Mouse (Mus musculus): Measurements from ENCODE around the gene Map2k5. TPM values are rescaled to one million over a fixed set of nuclear protein-coding genes. Genes with fewer than 3 reads are reported as not detected.

The Map2k5 gene
- total RNA-seq, 2 experiments from 2014 or later: 33.7 to 37.4 TPM

DNA sequence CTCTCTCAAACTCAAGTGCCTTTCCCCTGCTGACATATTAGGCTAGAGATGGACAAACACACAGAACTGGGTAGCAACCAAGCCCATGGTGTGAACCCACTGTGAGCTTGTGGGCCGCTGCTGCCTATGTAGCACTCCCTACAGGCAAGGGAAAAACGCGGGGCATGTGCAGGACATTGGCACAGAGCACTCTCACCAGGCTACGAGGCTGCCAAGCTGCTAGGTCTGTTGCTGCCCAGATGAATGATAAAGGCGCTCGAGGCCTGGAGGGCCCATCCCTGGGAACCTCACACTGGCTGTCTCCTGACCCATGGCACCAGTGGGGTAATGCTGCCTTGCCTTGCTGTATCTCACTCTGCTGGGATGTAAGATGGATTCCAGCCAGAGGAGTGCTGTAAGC lies 31.7 kb downstream of the Map2k5 start:
- DNase-seq (ENCODE audit: extremely low spot score in 1 of 2, low spot score in 1 of 2): no peak

DNA sequence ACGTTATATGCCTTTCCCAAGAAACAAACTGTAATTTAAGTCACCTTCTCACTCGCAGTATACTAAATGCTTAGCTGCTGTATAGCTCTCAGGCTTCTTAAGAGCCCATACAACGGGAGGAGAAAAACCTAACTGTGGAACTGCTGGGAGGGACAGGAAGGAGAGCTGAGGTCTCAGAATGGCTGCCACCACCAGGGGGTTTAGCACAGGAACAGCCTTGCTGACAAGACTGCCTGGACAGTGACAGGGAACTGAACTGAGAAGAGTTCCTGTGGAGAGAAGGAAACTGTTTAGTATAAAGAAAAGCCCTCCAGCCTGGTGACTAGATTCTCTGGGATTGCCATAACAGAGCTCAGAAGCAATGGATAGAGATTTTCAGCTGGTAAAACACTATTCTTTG lies 35.9 kb downstream of the Map2k5 start:
- DNase-seq (ENCODE audit: extremely low spot score in 1 of 2, low spot score in 1 of 2): no peak

DNA sequence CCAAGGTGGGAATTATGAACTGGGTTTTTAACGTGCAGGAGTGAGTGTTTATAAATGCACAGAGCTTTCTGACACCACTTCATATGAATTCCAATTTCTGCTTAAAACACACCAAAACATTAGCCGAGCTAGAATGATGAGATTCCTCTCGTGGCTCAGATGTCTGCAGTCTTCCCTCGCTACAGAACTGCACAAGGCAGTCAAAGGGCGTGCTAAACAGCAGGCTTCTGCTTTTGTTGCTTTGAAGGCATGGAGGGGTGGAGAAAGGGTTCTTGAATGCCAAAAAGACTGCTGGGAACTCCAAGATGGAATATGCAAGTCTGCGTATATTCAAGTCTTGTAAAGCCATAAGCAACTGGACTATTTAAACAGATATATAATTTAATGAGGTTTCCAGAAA lies 38.4 kb downstream of the Map2k5 start:
- DNase-seq (ENCODE audit: extremely low spot score in 1 of 2, low spot score in 1 of 2): no peak

DNA sequence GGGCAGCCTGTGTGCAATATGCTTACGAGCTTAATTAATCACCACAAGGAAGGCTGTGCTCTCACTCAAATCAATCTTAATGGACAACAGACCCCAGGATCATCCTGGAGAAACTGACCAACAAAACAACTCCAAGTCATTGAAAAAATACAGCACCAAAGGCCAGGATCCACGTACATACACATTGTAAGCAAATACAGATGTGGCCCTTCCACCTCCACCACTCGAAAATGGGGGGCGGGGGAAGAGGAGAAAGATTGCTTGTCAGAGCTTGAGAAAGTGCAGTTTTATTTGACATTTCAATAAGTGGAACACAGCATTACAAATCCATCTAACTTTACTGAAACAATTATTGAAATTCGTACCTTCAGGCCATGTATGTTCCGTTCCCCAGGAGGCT lies 39.0 kb downstream of the Map2k5 start:
- no peak for DNase-seq (ENCODE audit: extremely low spot score in 1 of 2, low spot score in 1 of 2)

DNA sequence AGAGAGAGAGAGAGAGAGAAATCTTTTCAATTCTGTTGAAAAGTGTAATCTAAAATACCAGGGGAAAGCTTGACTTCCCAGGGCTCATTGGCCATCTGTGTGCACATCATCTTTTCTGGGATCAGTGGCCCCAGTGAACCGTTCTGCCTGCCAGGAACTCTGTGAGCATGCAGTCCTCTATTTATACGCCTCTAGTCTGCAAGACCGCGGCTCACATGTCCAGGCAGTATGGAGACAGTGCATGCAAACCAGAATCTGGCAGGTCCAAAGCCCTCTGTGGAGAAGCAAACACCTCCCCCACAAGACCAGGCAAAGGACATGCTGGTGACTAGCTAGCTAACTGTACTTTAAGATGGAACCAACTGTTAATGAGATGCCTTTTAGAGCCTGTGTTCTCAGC lies 41.9 kb downstream of the Map2k5 start:
- DNase-seq (ENCODE audit: extremely low spot score in 1 of 2, low spot score in 1 of 2): no peak

DNA sequence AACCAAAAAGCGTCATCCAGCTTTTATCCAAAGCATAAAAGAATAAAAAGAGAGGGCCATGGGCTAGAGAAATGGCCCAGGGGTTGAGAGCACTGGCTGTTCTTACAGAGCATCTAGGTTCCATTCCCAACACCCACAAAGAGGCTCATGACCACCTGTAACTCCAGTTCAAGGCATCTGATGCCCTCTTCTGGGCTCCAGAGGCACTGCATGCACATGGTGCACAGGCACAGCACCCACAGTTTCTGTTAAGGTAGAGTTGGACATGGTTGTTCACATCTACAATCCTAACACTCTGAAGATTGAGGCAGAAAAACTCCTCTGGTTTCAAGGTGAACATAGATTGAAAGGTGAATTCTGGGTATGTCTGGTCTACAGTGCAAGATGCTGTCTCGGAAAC lies 44.6 kb downstream of the Map2k5 start:
- no peak for DNase-seq (ENCODE audit: extremely low spot score in 1 of 2, low spot score in 1 of 2)

DNA sequence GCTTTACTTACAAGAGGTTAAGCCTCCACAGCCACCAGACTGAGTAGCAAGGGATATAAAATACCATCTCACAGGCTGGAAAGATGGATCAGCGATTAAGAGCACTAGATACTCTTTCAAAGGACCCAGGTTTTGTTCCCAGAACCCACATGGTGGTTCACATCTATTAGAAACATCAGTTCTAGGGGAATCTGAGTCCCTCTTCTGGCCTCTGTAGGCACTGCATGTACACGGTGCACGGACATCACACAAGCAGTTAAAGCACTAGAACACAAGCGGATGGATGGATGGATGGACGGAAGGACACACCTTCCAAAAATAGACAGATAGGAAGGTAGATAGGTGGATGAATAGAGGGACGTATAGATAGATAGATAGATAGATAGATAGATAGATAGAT lies 46.5 kb downstream of the Map2k5 start:
- DNase-seq (ENCODE audit: extremely low spot score in 1 of 2, low spot score in 1 of 2): no peak

DNA sequence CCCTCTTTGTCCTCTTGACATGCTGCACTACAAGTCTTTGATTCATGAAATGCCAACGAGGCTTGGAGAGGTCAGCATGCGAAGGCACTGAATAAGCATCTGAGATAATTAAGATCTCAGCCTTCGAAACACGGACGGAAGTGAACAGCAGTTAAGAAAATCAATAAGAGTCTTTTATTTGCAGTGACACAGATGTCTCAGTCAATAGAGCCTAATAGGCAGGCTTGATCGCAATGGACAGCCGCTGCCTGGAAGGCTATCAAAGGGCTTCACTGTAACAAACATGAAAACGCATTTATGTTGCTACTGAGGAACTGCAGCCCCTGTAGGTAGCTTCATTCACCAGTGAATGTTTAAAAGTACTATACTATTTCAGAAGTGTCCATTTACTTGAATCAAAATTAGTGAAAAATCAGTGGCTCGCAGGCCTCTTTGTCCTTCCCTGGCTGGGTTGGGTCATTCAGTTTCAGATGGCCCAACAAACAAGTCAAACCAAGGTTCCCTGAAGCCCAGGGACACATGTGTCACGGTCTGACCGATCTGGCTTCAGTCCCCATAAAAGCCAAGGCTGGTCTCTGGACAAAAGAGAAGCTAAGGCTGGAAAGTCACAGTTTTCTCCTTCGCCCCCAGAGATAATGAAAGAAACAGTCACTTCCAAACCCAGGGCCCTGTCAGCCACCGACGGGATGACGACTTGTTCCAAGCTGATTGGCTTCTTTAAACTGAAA lies 48.6 kb downstream of the Map2k5 start:
- DNase-seq (ENCODE audit: extremely low spot score in 1 of 2, low spot score in 1 of 2): no peak

DNA sequence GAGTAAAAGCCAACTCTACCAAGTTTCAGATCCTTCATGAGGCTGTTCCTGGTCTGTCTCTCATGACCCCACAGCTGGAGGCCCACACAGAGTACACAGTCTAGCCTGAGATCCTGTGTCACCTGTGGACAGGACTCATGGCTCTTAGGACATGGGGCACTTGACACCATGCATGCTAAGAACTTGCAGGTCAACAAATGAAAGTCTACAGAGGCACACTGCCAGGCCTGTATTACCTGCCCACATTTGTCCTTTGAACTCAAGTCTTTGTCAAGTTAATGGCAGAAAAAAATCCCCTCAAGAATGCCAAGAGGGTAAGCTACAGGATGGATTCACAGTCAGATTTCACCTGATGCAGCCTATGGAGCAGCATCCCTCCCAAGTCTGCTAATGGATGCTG lies 62.5 kb downstream of the Map2k5 start:
- no peak for DNase-seq (ENCODE audit: extremely low spot score in 1 of 2, low spot score in 1 of 2)

DNA sequence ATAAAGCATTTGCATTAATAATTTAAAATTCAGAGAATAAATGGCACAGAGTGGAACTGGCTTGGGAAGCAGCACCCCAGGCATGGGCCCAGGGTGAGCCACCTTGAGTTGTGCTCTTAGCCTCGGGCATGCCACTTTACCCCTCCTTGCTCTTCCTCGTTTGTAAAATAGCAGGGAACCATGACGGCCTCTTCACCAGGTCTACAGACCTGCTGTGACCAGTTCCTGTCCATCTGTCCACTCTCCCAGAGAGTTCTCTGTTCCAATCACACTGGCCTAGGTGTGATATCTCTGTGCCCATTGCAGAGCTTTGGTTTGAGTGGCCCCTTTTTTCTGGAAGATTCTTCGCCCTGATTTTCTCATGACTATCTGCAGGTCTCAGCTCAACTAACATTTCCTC lies 63.6 kb downstream of the Map2k5 start:
- no peak for DNase-seq (ENCODE audit: extremely low spot score in 1 of 2, low spot score in 1 of 2)

DNA sequence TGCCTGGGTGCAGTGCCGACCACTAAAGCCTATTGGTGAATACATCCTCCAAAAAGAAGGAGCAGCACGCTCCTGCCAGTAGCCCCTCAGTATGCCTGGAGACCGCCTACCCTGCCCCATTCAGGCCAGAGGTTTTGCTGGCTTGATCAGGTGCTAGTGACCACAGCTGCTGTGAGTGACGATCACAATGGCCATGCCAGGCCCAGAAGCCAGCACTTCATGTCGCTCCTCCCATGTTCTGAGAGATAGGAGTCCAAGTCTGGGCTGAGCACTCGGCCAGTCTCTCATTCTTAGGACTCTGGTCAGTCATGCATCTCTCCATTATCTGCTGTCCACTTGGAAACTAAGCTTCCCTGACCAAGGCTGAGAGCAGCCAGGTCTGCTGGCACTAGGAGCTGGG lies 67.7 kb downstream of the Map2k5 start:
- DNase-seq (ENCODE audit: extremely low spot score in 1 of 2, low spot score in 1 of 2): no peak

DNA sequence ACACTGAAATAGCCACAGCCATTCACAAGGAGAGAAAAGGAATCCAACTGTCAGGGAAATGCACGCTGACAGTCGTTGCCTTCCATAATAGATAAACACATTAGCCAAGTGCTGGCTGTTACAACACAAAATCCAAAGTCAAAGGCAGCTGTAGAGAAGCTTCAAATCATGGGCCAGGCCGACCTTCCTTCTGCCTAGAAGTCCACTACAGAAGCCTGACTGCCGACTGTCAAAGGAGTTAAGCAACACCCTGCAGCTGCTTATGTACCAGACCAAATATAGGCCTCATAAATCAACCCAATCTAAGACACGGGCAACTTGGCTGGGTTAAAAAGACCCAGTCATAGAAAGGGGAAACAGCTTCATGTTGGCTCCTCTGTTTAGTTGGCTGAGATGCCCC lies 68.7 kb downstream of the Map2k5 start:
- DNase-seq (ENCODE audit: extremely low spot score in 1 of 2, low spot score in 1 of 2): no peak

DNA sequence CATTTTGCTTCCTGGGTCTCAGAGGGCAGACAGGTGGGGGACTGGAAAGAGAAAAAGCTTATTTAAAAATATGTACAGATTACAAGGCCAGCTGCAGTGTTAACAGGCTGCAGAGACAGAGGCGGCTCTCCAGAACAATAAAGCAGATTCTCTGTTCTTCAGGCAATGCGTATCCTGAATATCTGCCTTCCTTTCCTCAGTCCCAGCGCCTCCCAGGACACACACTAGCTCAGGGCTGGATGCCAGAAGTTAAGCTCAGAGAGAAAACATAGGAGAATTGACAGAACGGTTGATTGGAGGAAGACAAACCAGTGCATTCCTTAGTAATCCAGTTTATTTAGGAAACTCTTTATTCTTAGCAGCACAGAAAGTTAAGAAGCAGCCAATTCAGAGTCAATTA lies 69.3 kb downstream of the Map2k5 start:
- no peak for DNase-seq (ENCODE audit: extremely low spot score in 1 of 2, low spot score in 1 of 2)

DNA sequence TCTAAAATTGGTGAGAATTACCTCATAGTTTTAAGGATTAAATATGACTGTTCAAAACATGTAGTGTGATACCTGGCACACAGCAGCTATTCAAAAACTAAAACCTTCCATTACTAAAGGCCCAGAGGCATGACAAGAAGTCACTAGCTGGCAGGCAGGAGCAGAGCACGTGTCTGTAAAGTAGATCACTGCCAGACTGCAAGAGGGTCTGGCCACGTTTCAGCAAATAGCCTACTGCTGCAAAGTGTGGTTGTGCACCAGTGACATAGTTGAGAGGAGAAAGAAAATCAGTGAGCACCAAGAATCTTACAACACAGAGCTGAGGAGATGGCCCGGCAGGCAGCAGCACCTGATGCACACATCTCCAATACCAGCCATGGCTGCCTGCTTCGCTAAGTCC lies 75.2 kb downstream of the Map2k5 start:
- no peak for DNase-seq (ENCODE audit: extremely low spot score in 1 of 2, low spot score in 1 of 2)

DNA sequence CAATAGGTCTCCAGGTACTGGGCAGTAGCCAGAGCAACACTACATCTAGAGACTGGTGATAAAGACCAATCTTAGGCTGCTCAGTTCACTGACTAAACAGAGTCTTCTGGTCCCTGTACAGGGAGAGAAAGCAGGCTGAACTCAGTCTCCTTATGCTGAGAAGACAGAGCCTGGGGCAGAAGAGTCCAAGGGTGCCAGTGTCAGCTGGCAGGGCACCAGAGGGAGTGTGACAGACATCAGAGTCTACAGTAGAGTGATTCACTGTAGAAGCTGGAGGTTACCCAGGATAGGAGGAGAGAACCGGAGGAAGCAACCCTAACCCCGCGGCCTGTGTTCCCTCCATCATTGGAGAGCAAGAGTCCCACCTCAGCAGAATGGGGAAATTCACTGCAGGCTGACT lies 79.0 kb downstream of the Map2k5 start:
- no peak for DNase-seq (ENCODE audit: extremely low spot score in 1 of 2, low spot score in 1 of 2)

DNA sequence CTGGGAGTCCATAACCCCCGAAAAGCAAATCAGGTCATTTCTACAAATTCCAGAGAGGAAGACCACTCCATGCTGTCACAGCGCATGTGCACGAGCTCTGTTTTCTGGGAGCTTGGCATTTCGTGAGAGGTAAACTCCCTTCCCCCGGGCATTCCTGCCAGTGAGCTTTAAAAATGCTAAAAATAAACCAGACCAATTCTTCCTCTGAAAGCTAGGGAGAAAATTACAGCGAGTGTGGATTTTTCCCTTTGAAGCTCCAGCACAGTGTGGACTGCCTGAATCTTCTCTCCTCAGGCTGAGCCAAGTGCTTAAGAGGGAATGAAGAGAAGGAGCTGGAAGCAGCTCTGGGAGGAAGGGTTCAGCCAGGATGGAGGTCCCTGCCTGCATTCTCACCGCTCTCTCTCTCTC lies 82.1 kb downstream of the Map2k5 start:
- peak; percentile 14 to 15 for DNase-seq (ENCODE audit: extremely low spot score in 1 of 2, low spot score in 1 of 2)

DNA sequence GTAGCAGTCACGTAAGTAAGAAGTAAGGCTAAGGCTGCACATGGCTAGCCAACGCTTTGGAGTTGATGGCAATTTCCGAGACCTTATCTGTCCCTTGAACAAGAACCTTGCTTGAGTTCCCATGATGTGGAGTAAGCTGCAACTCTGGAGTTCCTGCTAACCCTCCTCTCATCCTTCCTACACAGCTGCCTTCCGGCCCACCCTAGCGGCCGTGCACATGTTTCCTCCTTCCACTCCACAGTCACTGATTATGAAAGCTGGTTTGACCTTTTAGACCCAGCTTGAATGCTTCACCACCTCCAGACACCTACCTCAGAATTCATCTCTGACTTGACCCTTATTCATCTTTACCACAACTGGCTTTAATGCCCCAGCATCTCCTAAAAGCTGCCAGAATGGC lies 82.9 kb downstream of the Map2k5 start:
- DNase-seq (ENCODE audit: extremely low spot score in 1 of 2, low spot score in 1 of 2): no peak

DNA sequence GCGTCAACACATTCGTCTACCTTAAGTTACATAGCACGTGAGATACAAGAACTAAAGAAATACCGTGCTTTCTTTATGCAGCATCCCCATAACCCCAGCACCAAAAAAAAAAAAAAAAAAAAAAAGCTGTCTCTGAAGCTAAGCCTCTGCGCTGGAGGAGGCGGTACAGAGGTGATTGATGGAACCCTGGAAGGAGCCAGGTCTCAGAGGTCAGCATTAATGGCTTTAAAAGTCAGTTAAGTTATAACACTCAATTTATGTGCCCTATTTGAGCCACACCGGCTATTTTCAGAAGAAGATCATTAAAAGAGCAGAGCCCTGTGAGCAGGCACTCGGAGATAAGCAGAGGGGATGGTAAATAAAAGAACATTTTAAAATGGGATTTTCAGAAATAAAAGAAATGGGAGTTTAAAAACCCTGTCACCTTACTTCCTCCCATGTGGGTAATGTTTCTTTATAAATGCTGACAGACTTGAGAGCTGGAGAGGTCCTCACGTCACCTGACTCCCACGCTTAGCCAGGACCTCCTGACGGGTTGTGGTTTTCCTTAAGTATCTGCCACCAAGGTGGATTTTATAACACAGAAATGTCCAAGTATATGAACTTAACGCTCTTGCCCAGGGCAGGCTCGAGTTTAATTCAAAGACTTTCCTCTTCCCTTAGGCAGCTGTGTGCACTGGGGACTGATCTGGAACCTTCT lies 83.8 kb downstream of the Map2k5 start:
- no peak for DNase-seq (ENCODE audit: extremely low spot score in 1 of 2, low spot score in 1 of 2)

DNA sequence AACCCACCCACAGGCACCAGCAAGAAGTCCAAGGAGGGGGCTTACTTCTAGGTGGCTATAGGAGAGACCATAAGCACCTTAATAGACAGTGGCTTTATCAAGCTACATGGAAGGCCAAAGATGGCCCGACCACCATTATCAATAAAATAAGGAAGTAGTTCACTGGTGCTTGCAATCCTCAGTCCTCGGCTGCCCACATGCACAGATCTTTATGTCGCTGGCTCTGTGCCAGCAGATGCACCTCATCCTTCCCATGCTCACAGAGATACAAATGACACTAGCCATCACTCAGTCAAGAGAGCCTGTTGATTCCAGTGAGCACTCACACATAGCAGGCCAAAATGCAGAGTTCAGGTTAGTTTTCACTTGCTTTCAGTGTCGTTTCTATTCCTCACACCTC lies 89.0 kb downstream of the Map2k5 start:
- DNase-seq (ENCODE audit: extremely low spot score in 1 of 2, low spot score in 1 of 2): no peak

DNA sequence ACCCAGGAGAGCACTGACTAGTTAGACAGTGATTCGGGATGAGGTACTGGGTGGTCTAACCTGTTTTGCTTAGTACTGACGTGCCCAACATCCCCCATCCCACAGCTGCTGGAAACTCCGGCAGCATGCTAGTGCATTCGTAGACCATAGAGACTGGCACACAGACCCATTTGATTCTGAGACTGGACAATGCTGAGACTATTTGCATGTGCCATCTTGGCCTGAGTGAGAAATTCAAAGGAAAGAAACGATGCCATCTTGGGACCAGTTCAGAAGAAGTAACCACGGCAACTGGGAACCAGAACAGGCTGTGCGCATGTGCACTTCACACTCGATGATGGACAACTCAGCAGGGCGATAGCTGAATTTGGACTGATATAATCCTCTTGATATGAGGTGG lies 93.3 kb downstream of the Map2k5 start:
- DNase-seq (ENCODE audit: extremely low spot score in 1 of 2, low spot score in 1 of 2): no peak

DNA sequence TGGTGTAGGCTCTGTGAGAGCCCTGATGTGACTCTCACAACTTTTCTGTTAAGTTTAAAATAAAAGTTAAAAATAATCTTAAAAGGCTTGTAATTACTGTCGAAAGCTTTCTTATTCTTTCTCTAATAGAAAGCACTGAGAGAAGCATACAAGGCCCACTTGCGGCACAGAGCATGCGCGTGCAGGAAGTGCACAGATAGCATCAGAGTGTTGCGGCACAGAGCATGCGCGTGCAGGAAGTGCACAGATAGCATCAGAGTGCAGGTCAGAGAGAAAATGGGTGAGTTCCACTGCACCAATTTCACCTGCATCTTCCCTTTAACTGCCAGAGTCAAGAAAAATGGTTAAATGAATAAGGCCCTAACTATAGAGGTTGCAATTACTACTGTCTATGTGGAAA lies 95.7 kb downstream of the Map2k5 start:
- DNase-seq (ENCODE audit: extremely low spot score in 1 of 2, low spot score in 1 of 2): no peak

DNA sequence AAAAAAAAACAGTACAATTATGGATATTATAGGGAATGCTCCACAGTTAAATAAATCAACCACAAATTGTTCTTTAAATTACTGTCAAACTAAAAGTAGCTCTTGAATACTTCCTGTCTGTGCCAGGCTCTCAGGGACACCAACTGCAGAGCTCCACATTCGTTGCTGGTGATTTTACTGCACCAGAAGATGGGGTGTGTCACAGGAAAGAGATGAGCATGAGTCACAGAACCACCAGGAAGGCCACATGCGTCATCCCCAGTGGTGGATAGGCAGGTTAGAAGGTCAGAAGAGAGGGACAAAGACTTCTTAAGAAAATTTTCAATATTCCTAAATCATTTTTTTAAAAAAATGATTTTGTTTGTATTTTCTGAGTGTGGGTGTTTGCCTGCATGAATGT lies 96.6 kb downstream of the Map2k5 start:
- DNase-seq (ENCODE audit: extremely low spot score in 1 of 2, low spot score in 1 of 2): no peak

Measured in layer of hippocampus, postnatal 25 days (tissue).